Mouse (Mus musculus): ENCODE measurements around the gene Parn. TPM values are rescaled to one million over a fixed set of nuclear protein-coding genes. Genes with fewer than 3 reads are reported as not detected.

Gene Parn
- polyA plus RNA-seq (2015; fragmentation: Nextera tagmentation; extraction: Ambion mirVana), result 39.6 and 41.4 TPM in 2 replicates

DNA sequence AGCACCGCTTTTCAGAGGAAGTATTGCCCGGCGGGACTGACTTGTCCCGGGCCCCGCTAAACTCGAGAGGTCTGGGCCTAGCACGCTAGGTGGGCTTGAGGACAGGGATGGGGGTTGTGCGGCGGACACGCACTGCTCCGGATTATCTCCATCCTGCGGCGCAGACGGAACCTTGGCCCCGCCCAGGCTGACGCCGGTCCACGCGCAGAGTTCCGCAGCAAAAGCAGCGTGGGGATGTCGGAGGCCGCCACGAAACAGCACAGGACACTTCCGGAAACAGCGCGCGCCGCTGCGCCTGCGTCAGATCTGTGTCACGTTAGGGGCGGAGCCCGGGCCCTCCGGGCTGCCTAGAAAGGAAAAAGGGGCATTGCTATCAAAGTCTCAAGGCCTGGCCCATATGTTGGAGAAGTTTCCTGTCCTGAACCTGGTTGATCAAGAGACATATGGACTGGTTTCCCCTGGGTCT, at the start of gene Parn:
Gene Parn (minus strand): TSS at position 293 of the 466 bp plus-strand sequence.
- peak within 1 kb of the TSS; percentile 80 for H3K4me3 ChIP-seq
- peaks cover 12% of the 10 kb centered on the region for H3K4me1 ChIP-seq
- H3K36me3 ChIP-seq, result peaks cover 21% of the 10 kb centered on the region
- under 1% methylated on average over 35 of the region's 35 CpGs for whole genome bisulfite sequencing
- H3K27me3 ChIP-seq, result no peaks in the 10 kb centered on the region
- no peaks in the 10 kb centered on the region for H3K9me3 ChIP-seq
- ATAC-seq (ENCODE audit: insufficient number of reproducible peaks, low FRiP score, low TSS enrichment, low read depth), result peak; percentile 83
- H3K9ac ChIP-seq, result peak within 1 kb of the TSS; percentile 77
- H3K27ac ChIP-seq, result peak within 1 kb of the TSS; percentile 84
- peak within 1 kb of the TSS; percentile 77 for H3K4me2 ChIP-seq

DNA sequence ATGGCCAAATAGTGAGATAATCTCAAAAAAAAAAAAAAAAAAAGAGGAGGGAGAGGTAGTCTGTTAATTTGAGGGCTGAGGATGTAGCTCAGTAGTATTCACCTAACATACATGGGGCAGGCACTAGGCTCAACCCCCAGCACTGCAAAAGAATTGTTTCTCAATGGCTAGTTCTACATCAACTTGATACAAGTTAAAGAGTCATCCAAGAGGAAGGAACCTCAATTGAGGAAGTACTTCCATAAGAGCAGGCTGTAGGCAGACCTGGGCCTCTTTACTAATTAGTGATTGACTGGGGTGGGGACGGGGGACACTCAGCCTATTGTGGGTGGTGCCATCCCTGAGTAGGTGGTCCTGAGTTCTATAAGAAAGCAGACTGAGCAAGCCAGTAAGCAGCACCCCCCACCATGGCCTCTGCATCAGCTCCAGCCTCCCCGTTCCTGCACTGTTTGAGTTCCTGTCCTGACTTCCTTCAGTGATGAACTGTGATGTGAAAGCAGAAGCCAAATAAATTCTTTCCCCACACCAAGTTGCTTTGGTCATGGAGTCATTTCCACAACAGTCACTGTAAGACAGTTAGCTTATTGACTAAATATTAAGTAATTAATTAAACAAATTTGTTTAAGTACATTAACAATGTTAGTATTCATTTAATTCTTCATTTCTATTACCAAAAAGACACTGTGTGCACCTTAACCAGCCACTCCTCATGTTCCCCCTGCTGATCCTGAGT, 49.0 kb upstream of the Parn start:
- no peaks in the 10 kb centered on the region for H3K36me3 ChIP-seq
- 79% methylated on average over 2 of the region's 2 CpGs for WGBS
- no peaks in the 10 kb centered on the region for H3K4me1 ChIP-seq
- no peak overlapping the region for H3K4me2 ChIP-seq
- no peak overlapping the region for H3K27ac ChIP-seq
- no peak for ATAC-seq (ENCODE audit: insufficient number of reproducible peaks, low FRiP score, low TSS enrichment, low read depth)
- no peaks in the 10 kb centered on the region for H3K9me3 ChIP-seq
- no peak overlapping the region for H3K4me3 ChIP-seq
- H3K9ac ChIP-seq, result no peak overlapping the region
- H3K27me3 ChIP-seq, result no peaks in the 10 kb centered on the region

DNA sequence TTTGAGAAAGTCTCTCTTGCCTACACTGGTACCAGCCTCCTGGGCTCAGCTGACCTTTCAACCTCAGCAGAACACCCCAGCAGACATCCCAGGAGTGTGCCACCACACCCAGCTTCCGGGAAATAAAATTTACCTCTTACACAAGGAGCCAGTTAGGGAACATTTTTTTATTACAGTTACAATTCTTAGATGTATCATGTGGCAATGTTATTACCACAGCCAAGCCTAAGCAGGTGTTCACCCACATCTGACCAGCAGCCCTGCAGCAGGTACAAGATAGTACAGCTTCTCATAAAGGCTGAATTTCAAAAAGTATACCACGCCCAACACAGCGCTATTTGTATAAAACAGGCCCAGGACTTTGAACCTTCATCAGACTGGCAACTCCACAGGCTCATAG, 46.9 kb upstream of the Parn start:
- no peak overlapping the region for H3K4me2 ChIP-seq
- H3K4me3 ChIP-seq, result no peak overlapping the region
- no peaks in the 10 kb centered on the region for H3K9me3 ChIP-seq
- H3K36me3 ChIP-seq, result no peaks in the 10 kb centered on the region
- no peak overlapping the region for H3K9ac ChIP-seq
- no peak for ATAC-seq (ENCODE audit: insufficient number of reproducible peaks, low FRiP score, low TSS enrichment, low read depth)
- H3K4me1 ChIP-seq, result no peaks in the 10 kb centered on the region
- no peaks in the 10 kb centered on the region for H3K27me3 ChIP-seq
- no peak overlapping the region for H3K27ac ChIP-seq
- 72% methylated on average over 3 of the region's 3 CpGs for WGBS

DNA sequence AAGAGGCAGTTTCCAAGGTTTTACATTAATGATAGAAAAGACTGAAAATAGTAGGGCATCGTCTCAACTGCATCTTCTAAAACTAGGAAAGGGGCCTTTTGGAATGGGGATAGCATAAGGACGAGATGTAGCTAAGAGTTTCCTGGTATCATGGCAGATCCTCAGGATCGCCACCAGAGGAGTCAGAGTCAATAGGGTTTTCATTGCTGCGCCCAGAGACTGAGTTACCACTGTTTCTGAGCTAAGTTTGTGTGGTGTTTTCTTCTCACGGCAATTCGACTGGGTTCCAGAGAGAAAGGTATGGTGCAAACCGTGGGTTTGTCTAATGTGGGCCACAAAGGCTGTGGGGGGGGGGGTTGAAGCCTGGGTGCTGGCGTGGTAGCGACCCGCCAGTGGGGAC, 36.7 kb upstream of the Parn start:
- no peak overlapping the region for H3K9ac ChIP-seq
- H3K36me3 ChIP-seq, result peaks cover 55% of the 10 kb centered on the region
- H3K27ac ChIP-seq, result no peak overlapping the region
- H3K9me3 ChIP-seq, result no peaks in the 10 kb centered on the region
- H3K27me3 ChIP-seq, result no peaks in the 10 kb centered on the region
- H3K4me1 ChIP-seq, result no peaks in the 10 kb centered on the region
- no peak overlapping the region for H3K4me3 ChIP-seq
- ATAC-seq (ENCODE audit: insufficient number of reproducible peaks, low FRiP score, low TSS enrichment, low read depth), result no peak
- H3K4me2 ChIP-seq, result no peak overlapping the region
- 92% methylated on average over 10 of the region's 10 CpGs for WGBS

DNA sequence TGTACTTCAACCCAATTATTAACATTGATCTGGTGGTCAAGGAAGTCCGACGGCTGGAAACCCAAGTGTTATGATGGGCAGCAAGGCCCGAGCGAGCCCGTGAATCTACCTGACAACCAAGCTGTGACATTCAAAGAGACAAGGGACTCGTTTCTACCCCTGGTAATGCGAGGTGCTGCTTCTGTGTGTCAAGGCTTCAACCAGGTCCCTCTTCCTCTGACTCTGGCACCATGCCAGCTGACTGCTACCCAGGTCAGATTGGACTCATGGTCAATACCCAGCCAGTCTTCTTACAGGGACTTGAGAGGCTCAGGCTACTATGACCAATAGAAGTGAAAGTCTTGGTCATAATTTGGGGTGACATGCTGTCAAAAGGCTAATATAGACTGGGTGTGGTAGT, 34.2 kb upstream of the Parn start:
- ATAC-seq (ENCODE audit: insufficient number of reproducible peaks, low FRiP score, low TSS enrichment, low read depth), result no peak

DNA sequence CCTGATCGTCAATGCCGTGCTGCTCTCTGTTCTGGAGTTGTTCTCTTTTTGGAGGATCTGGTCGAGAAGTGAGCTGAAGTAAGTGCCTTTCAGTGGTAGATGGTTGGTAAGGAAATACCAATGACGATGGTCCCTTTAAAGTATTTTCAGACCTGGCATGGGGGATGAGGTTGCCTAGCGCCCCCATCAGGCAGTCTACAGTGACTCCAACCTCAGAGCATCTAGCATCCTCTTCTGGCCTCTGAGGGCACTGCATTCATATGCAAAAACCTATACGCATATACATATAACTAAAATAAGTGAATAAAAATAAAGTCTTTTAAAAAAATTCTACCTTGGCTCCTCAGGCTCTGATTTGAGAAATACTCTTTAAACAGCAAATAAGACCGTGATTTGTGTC, 31.0 kb upstream of the Parn start:
- no peak overlapping the region for H3K27ac ChIP-seq
- H3K36me3 ChIP-seq, result peaks cover 81% of the 10 kb centered on the region
- no peaks in the 10 kb centered on the region for H3K27me3 ChIP-seq
- no peak overlapping the region for H3K9ac ChIP-seq
- H3K9me3 ChIP-seq, result no peaks in the 10 kb centered on the region
- no peaks in the 10 kb centered on the region for H3K4me1 ChIP-seq
- ATAC-seq (ENCODE audit: insufficient number of reproducible peaks, low FRiP score, low TSS enrichment, low read depth), result no peak
- no peak overlapping the region for H3K4me3 ChIP-seq
- WGBS, result 88% methylated on average over 7 of the region's 7 CpGs
- no peak overlapping the region for H3K4me2 ChIP-seq

More for the DNA sequence above, 34.2 kb upstream of the Parn start:
- Histone ChIP-seq H3K27me3 (no peaks in the 10 kb centered on the region), H3K27ac (no peak overlapping the region), H3K9ac (no peak overlapping the region), H3K36me3 (peaks cover 80% of the 10 kb centered on the region), H3K4me3 (no peak overlapping the region), H3K4me1 (no peaks in the 10 kb centered on the region), H3K4me2 (no peak overlapping the region), H3K9me3 (no peaks in the 10 kb centered on the region)
- WGBS, result 93% methylated on average over 7 of the region's 7 CpGs

DNA sequence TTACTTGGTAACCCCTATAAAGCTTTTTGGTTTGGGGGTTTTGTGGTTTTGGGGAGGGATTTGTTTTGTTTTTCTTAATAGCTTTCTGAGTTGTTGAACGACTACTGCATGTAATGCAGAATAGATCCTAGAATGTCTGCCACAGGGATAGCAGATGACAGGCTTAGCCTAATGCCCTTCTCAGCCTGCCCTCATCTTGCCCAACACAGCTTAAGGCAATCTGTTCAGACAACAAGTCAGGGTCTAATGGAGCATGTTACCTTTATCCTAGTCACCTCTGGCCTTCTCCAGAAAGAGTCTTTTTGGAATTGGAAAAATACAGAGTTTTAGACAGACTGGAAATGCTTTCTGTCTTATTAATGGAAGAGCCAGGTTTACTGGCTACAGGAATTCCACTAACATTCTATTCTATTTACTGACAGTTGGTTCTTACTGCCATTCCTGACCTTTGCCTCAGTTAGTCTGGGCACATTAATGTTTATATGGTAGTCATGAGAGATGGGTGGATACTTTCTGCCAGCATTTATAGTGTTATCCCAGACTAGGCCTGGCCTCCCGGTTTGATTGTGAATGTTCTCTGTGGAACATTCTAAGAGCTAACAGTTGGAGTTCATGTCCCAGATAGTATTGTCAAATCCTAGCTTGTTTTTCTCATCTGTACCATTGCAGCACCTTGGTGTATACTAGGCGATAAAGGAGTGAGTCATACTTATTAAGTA, 10.8 kb upstream of the Parn start:
- no peak overlapping the region for H3K4me2 ChIP-seq
- peaks cover 21% of the 10 kb centered on the region for H3K36me3 ChIP-seq
- no peaks in the 10 kb centered on the region for H3K4me1 ChIP-seq
- no peak overlapping the region for H3K9ac ChIP-seq
- ATAC-seq (ENCODE audit: insufficient number of reproducible peaks, low FRiP score, low TSS enrichment, low read depth), result no peak
- H3K27me3 ChIP-seq, result no peaks in the 10 kb centered on the region
- 80% methylated on average over 3 of the region's 3 CpGs for WGBS
- H3K27ac ChIP-seq, result no peak overlapping the region
- H3K9me3 ChIP-seq, result no peaks in the 10 kb centered on the region
- no peak overlapping the region for H3K4me3 ChIP-seq

DNA sequence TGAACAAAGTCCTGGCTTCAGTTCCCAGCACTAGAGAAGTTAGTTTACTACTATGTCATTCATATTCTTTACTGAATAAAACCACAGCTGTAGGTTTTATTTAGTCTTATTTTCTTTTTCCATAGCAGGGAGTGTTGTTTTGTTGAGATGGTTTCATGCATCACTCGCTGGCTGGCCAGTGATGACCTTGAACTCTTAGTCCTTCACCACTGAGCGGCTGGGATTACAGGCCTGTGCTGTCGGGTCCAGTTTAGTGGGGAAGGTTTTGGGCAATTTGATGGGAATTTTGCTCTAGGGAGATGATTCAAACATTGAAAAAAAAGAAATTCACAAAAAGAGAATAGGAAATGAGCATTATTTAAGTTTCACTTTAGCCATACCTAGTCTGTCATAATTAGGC, 6.5 kb upstream of the Parn start:
- H3K27ac ChIP-seq, result no peak overlapping the region
- H3K4me2 ChIP-seq, result no peak overlapping the region
- peaks cover 8% of the 10 kb centered on the region; the same call in 1 of the 2 replicates for H3K4me1 ChIP-seq
- no peaks in the 10 kb centered on the region for H3K27me3 ChIP-seq
- no peak for ATAC-seq (ENCODE audit: insufficient number of reproducible peaks, low FRiP score, low TSS enrichment, low read depth)
- 93% methylated on average over 3 of the region's 3 CpGs for WGBS
- H3K9me3 ChIP-seq, result no peaks in the 10 kb centered on the region
- H3K36me3 ChIP-seq, result peaks cover 17% of the 10 kb centered on the region
- no peak overlapping the region for H3K4me3 ChIP-seq
- no peak overlapping the region for H3K9ac ChIP-seq

DNA sequence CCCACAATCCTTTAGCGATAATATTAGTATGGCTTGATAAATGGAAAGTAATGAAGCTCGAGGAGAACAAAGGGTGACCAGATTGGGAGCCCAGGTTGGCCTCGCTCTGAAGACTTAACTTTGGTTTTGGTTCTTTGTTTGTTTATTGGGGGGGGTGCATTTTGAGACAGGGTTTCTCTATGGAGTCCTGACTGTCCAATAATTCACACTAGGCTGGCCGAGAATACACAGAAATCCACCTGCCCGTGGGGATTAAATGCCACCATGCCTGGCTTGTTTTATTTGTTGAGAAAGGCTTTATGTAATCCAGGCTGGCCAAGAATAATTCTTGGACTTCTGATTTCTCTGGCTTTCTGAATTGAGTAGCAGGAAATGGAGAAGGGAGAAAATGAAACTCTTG, 5.1 kb upstream of the Parn start:
- no peaks in the 10 kb centered on the region for H3K9me3 ChIP-seq
- H3K4me1 ChIP-seq, result peaks cover 8% of the 10 kb centered on the region; the same call in 1 of the 2 replicates
- ATAC-seq (ENCODE audit: insufficient number of reproducible peaks, low FRiP score, low TSS enrichment, low read depth), result no peak
- WGBS, result 84% methylated on average over 5 of the region's 5 CpGs
- H3K4me2 ChIP-seq, result peak overlapping the region; percentile 69
- H3K4me3 ChIP-seq, result peak overlapping the region; percentile 97
- H3K27me3 ChIP-seq, result no peaks in the 10 kb centered on the region
- peaks cover 14% of the 10 kb centered on the region for H3K36me3 ChIP-seq
- H3K27ac ChIP-seq, result no peak overlapping the region
- no peak overlapping the region for H3K9ac ChIP-seq

DNA sequence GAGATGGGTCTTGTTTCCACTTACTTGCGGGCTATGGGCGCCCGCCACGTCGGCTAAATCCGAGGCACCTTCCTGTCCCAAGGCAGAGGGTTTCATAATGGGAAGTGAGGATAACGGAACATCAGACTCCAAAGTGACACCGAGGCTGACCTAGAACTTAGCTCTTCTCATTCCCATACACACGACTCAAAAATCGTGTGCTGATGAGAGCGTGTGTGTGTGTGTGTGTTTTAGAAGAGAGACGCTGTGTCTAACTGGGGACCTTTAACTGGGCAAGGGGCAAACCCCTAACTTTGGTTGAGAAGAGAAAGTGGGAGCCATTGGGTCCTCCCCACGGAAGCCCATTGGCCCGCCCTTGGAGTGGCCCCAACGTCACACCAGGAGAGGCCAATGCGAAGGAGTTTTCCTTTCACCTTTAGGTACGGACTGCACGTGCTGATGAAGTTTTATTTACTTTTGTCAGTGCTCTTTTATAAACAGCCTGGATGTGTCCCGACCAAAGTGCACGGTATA, 4.5 kb upstream of the Parn start:
- H3K4me2 ChIP-seq, result peak overlapping the region; percentile 69
- peak overlapping the region; percentile 97 for H3K4me3 ChIP-seq
- WGBS, result 2% methylated on average over 20 of the region's 20 CpGs
- H3K4me1 ChIP-seq, result peaks cover 10% of the 10 kb centered on the region
- H3K36me3 ChIP-seq, result peaks cover 8% of the 10 kb centered on the region
- ATAC-seq (ENCODE audit: insufficient number of reproducible peaks, low FRiP score, low TSS enrichment, low read depth), result 0 out of 2 replicates have a peak, but pooled peaks have one; percentile 1
- no peaks in the 10 kb centered on the region for H3K27me3 ChIP-seq
- H3K9ac ChIP-seq, result peak overlapping the region; percentile 95
- H3K27ac ChIP-seq, result peak overlapping the region; percentile 91
- H3K9me3 ChIP-seq, result no peaks in the 10 kb centered on the region

DNA sequence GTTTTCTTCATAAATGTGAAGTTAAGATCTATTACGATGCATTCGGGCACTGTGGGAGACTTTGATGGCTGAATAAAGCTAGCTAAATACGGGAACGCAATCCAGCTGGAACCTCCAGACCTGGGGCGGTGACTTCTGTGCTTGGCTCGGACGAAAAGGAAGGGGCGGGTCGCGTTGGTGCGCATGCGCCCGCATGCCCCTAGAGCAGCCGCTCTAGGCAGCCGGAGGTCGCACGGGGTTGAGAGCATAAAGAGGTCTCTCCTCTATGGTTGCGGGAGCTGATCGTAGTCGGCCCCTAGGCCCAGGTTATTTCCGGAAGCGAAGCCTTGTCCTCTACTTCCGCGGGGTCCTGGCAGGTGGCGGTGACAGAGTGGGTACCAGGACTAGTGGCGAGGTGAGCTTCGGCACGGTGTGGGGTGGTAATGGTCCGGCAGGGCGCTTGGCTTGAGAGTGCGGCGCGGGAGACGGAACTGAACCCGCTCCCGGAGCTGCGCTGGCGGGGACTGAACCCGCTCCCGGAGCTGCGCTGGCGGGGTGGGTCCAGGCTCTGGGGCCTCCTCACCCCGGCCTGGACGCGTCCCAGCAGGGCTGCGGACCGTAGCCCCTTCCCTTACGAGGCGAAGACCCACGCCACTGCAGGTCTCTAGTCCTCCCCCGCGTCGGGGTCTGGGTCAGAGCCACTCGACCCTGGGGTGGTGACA, 3.9 kb upstream of the Parn start, which contains the start of the genes Bfar and 3110001I22Rik:
Gene Bfar (plus strand): TSS at position 174 of the 701 bp plus-strand sequence.
Gene 3110001I22Rik (plus strand): TSS at position 245 of the 701 bp plus-strand sequence.
- Histone ChIP-seq H3K36me3 (peaks cover 3% of the 10 kb centered on the region), H3K4me3 (peak within 1 kb of the TSS; percentile 97), H3K4me2 (peak within 1 kb of the TSS; percentile 69), H3K9me3 (no peaks in the 10 kb centered on the region), H3K4me1 (peaks cover 15% of the 10 kb centered on the region), H3K9ac (peak within 1 kb of the TSS; percentile 95), H3K27me3 (no peaks in the 10 kb centered on the region), H3K27ac (peak within 1 kb of the TSS; percentile 91)
- ATAC-seq (ENCODE audit: insufficient number of reproducible peaks, low FRiP score, low TSS enrichment, low read depth), result peak; percentile 93
- under 1% methylated on average over 53 of the region's 54 CpGs for WGBS

Measured in limb, embryonic 15.5 days (tissue).